Mouse (Mus musculus) megakaryocyte-erythroid progenitor cell, adult 5-6 weeks (primary cell): ENCODE results near the gene Hsd17b6. TPM values are rescaled to one million over a fixed set of nuclear protein-coding genes. Genes with fewer than 3 reads are reported as not detected.
"Not testable (repeated sequence)": the region's sequence is repeated elsewhere in the genome, so short reads cannot be mapped to it uniquely, and the experiment has no call there.

Source experiments
- ATAC-seq: replicated peaks from 2 replicates; pipeline ENCODE4 v1.8.0; 2016; ENCODE audit warnings: mild to moderate bottlenecking, inconsistent platforms; ENCODE audit not compliant: severe bottlenecking, poor library complexity, low FRiP score, low TSS enrichment
- total RNA-seq, 2 experiments: library from RNA; stranded (forward) in 1 of 2; stranded (reverse) in 1 of 2; fragments of 200-1000, 215-1000 nt in 1 of 2; fragments of >200 nt in 1 of 2; fragmentation: Nextera tagmentation in 1 of 2; gene quantifications; 2 replicates each; pipeline ENCODE4 v1.2.3; 2014 to 2017

Gene Hsd17b6
- total RNA-seq (2014; fragmentation: Nextera tagmentation) (0.55 TPM in 1 of 2 replicates, not detected in the other), total RNA-seq (2017) (not detected in 2 replicates)

DNA sequence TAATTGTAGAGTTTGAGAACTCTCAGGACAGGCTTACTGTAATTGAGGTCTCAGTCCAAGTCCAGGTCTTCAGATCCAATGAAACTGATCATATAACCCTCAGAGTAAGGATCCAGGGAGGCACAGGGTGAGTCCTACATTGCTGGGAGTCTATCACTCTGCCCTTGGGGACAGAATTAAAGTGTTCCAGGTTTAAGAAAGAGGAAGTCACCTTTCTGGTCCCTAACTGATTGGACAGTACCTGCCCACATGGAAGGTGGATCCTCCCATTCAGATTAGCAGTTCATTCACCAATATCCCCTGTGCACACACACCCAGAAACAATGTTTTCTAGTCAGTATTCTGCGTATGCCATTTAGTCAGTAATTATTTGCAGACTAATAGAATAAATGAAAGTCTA lies at the start of gene Hsd17b6:
Hsd17b6 (minus strand) TSS at position 166 of the 400 bp plus-strand sequence.
- no peak for ATAC-seq

DNA sequence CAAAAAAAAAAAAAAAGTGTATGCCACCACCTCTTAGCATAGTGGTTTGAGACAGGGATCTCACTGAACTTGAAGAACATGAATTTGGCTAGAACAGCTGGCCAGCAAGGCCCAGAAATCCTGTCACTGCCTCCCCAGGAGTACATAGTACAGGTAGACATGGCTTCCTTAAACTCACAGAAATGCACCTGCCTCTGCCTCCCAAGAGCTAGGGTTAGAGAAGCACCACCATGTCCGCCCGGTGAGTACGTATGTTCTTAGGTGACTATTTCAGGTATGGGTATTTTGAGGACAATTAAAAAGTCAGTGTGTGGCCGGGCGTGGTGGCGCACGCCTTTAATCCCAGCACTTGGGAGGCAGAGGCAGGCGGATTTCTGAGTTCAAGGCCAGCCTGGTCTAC lies 45.6 kb upstream of the Hsd17b6 start:
- ATAC-seq = no peak

DNA sequence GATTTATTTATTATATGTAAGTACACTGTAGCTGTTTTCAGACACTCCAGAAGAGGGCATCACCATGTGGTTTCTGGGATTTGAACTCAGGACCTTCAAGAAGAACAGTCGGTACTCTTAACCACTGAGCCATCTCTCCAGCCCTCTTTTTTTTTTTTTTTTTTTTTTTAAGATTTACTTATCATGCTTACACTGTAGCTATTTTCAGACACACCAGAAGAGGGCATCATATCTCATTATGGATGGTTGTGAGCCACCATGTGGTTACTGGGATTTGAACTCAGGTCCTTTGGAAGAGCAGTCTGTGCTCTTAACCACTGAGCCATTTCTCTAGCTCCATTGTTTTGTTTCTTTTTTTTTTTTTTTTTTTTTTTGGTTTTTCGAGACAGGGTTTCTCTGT lies 44.7 kb upstream of the Hsd17b6 start:
- ATAC-seq = not testable (repeated sequence)

DNA sequence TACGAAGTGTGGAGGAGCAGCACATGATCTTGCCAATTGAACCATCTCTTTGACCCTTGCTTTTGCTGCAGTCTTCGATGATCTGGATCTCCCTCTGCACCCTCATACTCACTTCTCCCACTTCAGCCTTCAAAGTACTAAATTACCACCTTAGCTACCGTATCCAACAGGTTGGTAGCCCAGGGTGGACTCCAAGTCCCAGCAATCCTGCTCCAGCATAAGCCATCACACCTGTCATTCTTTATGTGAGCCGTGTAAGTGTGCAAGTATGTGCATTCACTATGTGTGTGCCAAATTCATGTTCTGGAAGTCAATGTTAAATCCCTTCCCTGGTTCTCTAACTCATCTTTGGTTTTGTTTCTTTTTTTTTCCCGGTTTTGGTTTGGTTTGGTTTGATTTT lies 44.2 kb upstream of the Hsd17b6 start:
- no peak for ATAC-seq

DNA sequence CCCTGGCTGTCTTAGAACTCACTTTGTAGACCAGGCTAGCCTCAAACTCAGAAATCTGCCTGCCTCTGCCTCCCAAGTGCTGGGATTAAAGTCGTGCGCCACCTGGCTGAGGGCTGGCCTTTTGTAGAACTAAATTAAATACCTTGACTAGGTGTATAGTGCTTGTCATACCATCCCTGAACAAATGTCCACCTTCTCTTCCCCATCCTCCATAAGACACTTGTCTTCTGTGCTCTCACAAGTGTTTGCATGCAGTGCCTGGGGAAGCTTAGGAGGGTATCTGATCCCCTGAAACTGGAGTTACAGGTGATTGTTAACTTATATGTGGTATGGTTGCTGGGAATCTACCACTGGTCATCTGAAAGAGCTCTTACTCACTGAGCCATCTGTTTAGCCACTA lies 42.9 kb upstream of the Hsd17b6 start:
- no peak for ATAC-seq

DNA sequence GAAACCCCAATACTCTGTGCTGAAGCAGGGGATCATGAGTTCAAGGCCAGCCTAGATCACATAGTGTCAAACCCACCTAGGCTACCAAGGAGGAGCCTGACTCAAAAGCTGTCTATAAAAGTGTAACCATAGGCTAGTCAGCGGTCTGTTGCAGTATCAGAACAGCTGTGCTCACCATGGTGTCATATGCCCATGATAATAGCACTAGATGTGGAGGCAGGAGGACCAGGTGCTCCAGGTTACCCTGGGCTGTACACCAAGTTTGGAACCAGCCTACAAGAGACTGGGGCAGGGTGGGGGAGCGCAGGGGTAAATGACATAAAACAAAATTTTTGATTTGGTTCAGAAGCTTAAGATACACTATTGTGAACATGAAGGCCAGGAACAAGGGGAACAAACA lies 42.3 kb upstream of the Hsd17b6 start:
- peak; percentile 27; the same call in 1 of the 2 replicates for ATAC-seq

DNA sequence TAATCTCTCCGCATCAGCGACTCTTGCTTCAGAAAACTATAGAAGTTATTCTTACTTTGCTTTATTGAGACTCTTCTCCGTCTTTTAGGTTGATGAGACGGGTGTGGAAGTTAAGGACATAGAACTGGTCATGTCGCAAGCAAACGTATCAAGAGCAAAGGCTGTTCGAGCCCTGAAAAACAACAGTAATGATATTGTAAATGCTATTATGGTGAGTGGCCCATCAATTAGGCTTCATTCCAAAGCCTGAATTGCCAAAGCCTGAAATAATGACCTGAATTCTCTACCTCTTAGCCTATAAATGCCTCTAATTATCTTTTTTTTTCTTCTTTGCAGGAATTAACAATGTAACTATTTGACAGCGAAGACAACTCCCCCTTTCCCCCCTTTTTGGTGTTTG lies 40.7 kb upstream of the Hsd17b6 start:
- ATAC-seq = no peak

DNA sequence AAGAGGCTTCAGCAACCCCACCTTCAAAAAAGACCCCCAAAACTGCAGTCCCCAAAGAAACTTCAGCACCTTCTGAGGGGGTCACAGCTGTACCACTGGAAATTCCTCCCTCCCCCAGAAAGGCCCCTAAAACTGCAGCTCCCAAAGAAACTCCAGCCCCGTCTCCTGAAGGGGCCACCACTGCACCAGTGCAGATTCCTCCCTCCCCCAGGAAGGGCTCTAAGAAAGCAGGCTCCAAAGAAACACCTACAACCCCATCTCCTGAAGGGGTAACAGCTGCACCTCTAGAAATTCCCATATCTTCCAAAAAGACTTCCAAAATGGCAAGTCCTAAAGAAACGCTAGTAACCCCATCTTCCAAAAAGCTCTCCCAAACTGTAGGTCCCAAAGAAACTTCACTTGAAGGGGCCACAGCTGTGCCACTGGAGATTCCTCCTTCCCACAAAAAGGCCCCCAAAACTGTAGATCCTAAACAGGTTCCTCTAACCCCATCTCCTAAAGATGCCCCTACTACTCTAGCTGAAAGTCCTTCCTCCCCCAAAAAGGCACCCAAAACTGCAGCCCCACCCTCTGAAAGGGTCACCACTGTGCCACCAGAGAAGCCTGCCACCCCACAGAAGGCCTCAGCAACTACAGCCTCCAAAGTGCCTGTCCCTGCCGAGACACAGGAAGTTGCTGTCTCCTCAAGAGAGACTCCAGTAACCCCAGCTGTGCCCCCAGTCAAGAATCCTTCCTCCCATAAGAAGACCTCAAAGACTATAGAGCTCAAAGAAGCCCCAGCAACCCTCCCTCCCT lies 35.8 kb upstream of the Hsd17b6 start:
- no peak for ATAC-seq

DNA sequence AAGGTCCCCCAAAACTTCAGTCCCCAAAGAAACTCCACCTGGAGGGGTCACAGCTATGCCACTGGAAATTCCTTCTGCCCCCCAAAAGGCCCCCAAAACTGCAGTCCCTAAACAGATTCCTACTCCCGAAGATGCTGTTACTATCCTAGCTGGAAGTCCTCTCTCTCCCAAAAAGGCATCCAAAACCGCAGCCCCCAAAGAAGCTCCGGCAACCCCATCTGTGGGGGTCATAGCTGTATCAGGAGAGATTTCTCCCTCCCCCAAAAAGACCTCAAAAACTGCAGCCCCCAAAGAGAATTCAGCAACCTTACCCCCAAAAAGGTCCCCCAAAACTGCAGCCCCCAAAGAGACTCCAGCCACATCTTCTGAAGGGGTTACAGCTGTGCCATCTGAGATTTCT lies 35.1 kb upstream of the Hsd17b6 start:
- no peak for ATAC-seq

DNA sequence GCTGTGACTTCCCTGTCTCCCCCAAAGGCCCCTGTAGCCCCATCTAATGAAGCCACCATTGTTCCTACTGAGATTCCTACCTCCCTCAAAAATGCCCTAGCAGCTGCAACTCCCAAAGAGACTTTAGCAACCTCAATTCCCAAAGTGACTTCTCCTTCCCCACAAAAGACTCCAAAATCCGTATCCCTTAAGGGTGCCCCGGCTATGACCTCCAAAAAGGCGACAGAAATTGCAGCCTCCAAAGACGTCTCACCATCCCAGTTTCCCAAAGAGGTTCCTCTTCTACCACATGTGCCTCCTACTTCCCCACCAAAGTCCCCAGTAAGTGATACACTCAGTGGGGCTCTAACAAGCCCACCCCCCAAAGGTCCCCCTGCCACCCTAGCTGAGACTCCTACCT lies 34.2 kb upstream of the Hsd17b6 start:
- no peak for ATAC-seq

DNA sequence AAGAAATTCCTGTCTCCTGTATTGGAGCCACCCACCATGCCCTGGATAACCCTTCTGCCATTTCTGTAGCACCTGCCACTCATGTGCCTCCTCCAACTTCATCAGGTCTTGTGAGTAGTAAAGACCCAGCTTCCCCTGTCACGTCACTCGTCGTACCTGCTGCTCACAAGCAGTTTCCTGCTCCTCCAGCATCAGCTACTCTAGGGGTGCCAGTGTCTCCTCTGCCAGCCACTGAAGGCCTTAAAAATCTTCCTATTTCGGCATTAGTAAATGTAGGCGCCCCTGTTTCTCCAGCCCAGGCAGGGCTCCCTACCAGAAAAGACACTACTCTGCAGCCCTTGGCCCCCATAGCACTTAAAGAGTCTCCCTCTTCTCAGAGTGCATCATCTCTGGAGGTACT lies 32.9 kb upstream of the Hsd17b6 start:
- ATAC-seq = no peak

DNA sequence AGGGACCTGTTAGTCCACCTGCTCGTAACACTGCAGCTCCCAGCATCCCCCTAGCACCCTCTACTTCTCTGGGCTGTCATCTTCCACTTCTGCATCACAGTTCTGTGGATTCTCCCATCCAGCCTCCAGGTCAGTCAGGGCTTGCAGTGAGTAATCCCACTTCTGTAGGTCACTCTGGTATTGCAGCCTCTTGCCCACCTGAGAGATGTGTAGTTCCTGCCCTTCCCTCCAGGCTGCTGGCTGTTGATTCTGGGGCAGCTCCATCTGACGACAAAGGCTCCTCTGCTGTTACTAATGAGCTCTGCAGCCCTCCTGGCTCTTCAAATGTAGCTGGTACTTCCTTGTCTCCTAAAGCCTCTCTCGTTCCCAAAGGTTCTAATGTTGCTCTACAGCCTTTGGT lies 32.4 kb upstream of the Hsd17b6 start:
- ATAC-seq = no peak

DNA sequence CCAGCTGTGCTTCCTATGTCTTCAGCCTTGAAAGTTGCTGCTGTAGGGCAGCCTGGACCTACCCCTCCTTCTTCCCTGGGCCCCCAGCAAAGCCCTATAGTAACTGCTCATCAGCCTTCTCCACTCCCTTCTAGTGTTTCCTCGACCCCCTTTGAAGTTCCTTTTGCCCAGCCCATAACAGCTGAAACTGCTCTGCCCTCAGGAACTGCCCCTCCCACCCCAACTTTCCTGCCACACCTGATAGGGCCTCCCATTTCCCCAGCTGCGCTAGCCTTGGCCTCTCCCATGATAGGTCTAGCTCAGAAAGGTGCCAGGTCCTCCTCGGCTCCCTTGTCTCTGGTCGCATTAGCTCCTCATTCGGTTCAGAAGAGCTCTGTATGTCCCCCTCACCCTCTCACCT lies 31.8 kb upstream of the Hsd17b6 start:
- ATAC-seq = no peak

DNA sequence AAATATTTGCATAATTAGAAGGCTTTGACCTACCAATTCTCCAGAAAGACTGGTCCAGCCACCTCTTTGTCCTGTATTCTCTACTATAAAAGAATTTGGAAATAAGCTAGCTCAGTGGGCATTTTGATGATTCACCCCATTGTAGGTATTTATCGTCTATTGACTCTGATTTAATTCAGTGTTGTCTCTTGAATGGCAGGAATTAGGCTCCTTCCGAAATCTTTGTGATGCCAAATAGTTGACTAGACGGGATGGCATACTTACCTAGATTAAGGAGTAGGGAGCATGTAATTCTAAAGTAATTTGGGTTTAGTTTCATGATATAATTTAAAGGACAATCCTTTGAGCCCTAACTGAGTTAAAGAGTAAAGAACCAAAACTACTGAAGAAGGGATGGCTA lies 30.5 kb upstream of the Hsd17b6 start:
- ATAC-seq = no peak

DNA sequence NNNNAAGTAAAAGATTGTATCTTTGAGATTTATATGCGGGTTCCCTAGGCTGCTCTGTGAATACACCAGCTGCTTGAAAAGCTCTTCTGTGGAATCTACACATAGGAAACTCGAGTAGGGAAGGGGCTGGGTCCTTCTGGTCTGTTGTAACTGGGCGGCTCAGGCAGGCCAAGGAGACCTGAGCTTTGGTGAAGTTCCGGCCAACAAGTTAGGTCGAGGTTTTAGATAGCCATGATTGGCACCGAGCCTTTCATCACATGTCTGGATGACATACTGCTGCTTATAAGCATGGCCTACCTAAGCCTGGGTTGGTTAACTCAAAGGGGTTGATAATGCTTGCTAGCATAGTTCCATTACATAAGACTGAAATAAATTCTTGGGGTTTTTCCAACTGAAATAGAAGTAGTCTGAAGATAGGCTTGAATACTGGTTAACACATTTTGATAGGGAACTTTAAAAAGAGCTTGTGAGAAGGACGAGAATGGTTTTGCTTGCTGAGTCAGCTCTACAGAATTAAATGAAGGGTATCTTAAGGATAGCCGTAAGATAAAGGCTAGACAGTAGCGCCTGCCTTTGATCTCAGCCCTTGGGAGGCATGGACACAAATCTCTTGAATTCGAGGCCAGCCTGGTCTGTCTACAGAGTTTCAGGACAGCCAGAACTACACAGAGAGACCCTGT lies 29.5 kb upstream of the Hsd17b6 start:
- ATAC-seq = peak; percentile 61

DNA sequence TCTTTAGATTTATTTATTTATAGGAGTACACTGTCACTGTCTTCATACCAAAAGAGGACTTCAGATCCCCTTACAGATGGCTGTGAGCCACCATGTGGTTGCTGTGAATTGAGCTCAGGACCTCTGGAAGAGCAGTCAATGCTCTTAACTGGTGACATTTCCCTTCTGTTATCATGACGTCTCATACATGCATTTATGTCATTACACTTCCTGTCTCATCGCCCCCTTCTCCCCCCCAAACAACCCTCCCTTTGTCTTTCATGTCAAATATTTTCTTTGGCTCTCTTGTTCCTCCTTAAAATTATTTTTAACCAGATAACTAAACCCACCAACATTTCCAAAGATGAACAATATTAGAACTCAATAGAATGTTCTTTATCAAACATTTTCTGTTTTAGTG lies 23.4 kb upstream of the Hsd17b6 start:
- no peak for ATAC-seq

DNA sequence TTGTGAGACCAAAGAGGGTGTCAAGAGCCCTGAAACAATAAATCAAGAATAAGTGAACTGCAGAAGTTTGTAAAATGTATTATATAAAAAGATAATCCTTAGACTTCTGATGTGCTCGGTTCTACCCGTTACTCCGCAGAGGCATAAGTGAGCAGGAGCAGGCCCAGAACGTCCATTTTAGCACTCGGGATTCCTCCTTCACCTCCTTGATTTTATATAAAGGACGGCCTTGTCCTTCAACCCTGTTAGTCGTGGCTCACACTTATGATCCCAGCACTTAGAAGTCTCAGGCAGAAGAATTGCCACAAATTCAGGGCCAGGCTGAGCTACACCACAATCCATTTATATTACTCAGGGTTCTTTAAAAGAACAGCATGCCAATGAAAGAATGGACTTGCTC lies 22.5 kb upstream of the Hsd17b6 start:
- ATAC-seq = no peak

DNA sequence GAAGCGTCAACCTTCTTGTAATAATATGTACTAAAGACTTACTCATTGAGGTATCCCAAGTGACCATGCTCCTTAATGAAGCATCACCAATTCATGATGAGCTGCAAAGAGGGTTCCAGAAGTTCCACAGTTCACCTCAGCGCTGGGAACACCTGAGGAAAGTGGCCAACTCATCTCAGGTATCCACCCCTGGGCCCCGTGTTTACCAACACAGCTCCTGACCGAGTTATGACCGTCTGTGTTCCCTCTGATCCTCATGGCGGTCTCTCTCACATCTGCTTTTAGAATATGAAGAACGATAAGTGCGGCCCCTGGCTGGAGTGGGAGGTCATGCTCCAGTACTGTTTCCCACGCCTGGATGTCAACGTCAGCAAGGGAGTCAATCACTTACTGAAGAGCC lies 16.1 kb upstream of the Hsd17b6 start:
- ATAC-seq = no peak

DNA sequence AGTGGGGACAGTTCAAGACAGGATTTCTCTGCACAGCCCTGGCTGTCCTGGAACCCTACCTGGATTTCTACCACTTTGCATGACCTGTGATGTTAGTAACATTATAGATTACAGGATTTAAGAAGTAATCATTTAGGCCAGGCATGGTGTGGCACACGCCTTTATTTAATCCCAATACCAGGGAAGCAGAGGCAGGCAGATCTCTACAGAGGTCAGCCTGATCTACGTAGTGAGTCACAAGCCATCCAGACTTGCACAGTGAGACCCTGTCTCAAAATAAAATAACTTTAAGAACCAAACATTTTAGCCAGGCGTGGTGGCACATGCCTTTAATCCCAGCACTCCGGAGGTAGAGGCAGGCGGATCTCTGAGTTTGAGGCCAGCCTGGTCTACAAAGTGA lies 14.8 kb upstream of the Hsd17b6 start:
- no peak for ATAC-seq

DNA sequence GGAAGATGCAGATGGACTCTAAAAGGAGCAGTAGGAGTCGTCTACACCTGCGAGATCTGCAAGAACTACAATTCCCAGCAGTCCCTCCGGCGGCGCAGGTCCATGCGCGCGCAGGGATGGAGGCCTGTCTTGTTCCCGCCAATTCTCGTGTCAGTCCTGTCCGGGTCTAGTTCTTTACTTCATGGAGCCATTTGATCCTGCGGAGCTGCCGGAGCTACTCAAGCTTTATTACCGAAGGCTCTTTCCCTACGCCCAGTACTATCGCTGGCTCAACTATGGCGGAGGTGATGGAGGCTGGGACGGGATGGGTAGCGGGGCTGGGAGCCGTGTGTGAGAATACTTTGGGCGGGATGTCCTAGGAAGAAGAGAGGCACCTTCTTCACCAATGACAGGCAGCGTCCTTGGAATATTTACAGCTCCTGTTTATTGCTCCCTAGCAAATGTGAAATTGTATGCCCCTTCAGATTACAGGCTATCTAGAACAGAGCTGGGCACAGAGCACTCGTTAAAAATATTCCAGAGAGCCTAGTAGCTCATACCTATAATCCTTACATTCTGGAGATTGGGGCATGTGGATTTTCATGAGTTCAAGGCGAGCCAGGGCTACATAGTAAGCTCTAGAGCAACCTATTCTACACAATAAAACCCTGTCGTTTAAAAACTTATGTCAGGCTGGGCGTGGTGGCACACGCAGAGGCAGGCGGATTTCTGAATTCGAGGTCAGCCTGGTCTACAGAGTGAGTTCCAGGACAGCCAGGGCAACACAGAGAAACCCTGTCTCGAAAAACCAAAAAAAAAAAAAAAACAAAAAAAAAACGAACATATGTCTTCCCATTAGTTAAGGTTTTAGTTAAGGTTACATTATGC lies 7.9 kb upstream of the Hsd17b6 start, which contains the start of gene Prim1:
Prim1 (plus strand) TSS at position 101 of the 867 bp plus-strand sequence.
- peak; percentile 98 for ATAC-seq
